Mouse (Mus musculus): Measurements from ENCODE around the gene Minos1. TPM values are rescaled to one million over a fixed set of nuclear protein-coding genes. Genes with fewer than 3 reads are reported as not detected.

The Minos1 gene
- polyA plus RNA-seq, 1 experiment from 2014 or later, result 421 TPM

- no peak overlapping the region for H3K9ac ChIP-seq (ENCODE audit: low read length)
- no peaks in the 10 kb centered on the region for H3K36me3 ChIP-seq (ENCODE audit: control insufficient read depth, insufficient read depth, low read length)
- H3K4me3 ChIP-seq (ENCODE audit: low read depth, low read length), result no peak overlapping the region
- no peak overlapping the region for H3K27ac ChIP-seq (ENCODE audit: low read depth, low read length)
- H3K4me2 ChIP-seq, result no peak overlapping the region
- ATAC-seq (ENCODE audit: low FRiP score) (no peak), DNase-seq (ENCODE audit: low spot score, missing footprints) (peak; percentile 65)
- no peaks in the 10 kb centered on the region for H3K4me1 ChIP-seq (ENCODE audit: control insufficient read depth, insufficient read depth, low read length)
- no peaks in the 10 kb centered on the region for H3K9me3 ChIP-seq (ENCODE audit: control insufficient read depth, low read length)
- no peaks in the 10 kb centered on the region for H3K27me3 ChIP-seq (ENCODE audit: control insufficient read depth, insufficient read depth, low read length)
- WGBS, result 84% methylated on average over 7 of the region's 7 CpGs
Measured at GRCm38 (mm10) chr4:139052796-139053195, 78.1 kb downstream of the Minos1 start.

Other genes with a start within 250 kb of the Minos1 start
- 2.7 and 3.0 TPM in 2 replicates for gene Otud3, start 217.2 kb downstream of the Minos1 start, polyA plus RNA-seq (2014; fragmentation: Nextera tagmentation; extraction: Ambion mirVana)
- gene Rnf186, start 164.0 kb downstream of the Minos1 start, polyA plus RNA-seq (2014; fragmentation: Nextera tagmentation; extraction: Ambion mirVana), result not detected in 2 replicates
- gene Tmco4, start 158.2 kb downstream of the Minos1 start, polyA plus RNA-seq (2014; fragmentation: Nextera tagmentation; extraction: Ambion mirVana), result 0.46 and 0.90 TPM in 2 replicates
- not detected in 2 replicates for gene Htr6, start 55.5 kb downstream of the Minos1 start, polyA plus RNA-seq (2014; fragmentation: Nextera tagmentation; extraction: Ambion mirVana)
- gene Nbl1, start 38.1 kb downstream of the Minos1 start, polyA plus RNA-seq (2014; fragmentation: Nextera tagmentation; extraction: Ambion mirVana), result 12.7 and 13.6 TPM in 2 replicates
- 244 and 249 TPM in 2 replicates for gene Capzb, start 61.8 kb upstream of the Minos1 start, polyA plus RNA-seq (2014; fragmentation: Nextera tagmentation; extraction: Ambion mirVana)
- gene Pqlc2, start 179.6 kb upstream of the Minos1 start, polyA plus RNA-seq (2014; fragmentation: Nextera tagmentation; extraction: Ambion mirVana), result 12.7 and 12.9 TPM in 2 replicates
- 71.6 and 78.5 TPM in 2 replicates for gene Akr7a5, start 179.6 kb upstream of the Minos1 start, polyA plus RNA-seq (2014; fragmentation: Nextera tagmentation; extraction: Ambion mirVana)
- gene Mrto4, start 221.5 kb upstream of the Minos1 start, polyA plus RNA-seq (2014; fragmentation: Nextera tagmentation; extraction: Ambion mirVana), result 114 and 122 TPM in 2 replicates
- gene Emc1, start 221.5 kb upstream of the Minos1 start, polyA plus RNA-seq (2014; fragmentation: Nextera tagmentation; extraction: Ambion mirVana), result 18.1 and 18.8 TPM in 2 replicates
- gene Ubr4, start 221.5 kb upstream of the Minos1 start, polyA plus RNA-seq (2014; fragmentation: Nextera tagmentation; extraction: Ambion mirVana), result 63.6 and 79.2 TPM in 2 replicates

Measured in midbrain, embryonic 11.5 days (tissue).